Mouse (Mus musculus) heart, adult 2 months (tissue): Measurements from ENCODE around the gene Edem3. TPM values are rescaled to one million over a fixed set of nuclear protein-coding genes. Genes with fewer than 3 reads are reported as not detected.

ENCODE experiments used
- DNase-seq, 2 experiments: peaks; one replicate each; pipeline ENCODE4 v3.0.0; 2021
- H3K27ac ChIP-seq: fragments of 200-600 bp; 2 replicates; pipeline ENCODE4 v1.8.1; 2022
- H3K27me3 ChIP-seq: fragments of 200-500 bp; 2 replicates; pipeline ENCODE4 v1.6.1; 2012; ENCODE audit warnings: mild to moderate bottlenecking, low read length, inconsistent platforms, mixed read lengths; ENCODE audit not compliant: control insufficient read depth, insufficient read depth
- H3K36me3 ChIP-seq: fragments of 200-500 bp; 2 replicates; pipeline ENCODE4 v1.6.1; 2012; ENCODE audit warnings: low read length, inconsistent platforms; ENCODE audit not compliant: control insufficient read depth, insufficient read depth
- H3K4me1 ChIP-seq: fragments of 200-500 bp; 2 replicates; pipeline ENCODE4 v1.6.1; 2011; ENCODE audit warnings: low read length; ENCODE audit not compliant: control insufficient read depth, insufficient read depth
- H3K4me3 ChIP-seq: fragments of 200-600 bp; 2 replicates; pipeline ENCODE4 v1.8.1; 2022
- H3K79me2 ChIP-seq: fragments of 200-500 bp; replicated peaks from 2 replicates; pipeline ENCODE4 v1.6.1; 2012; ENCODE audit warnings: mild to moderate bottlenecking, inconsistent platforms, low read length, moderate library complexity, mixed read lengths; ENCODE audit not compliant: control insufficient read depth, insufficient read depth
- H3K9ac ChIP-seq: fragments of 200-500 bp; 2 replicates; pipeline ENCODE4 v1.6.1; 2012; ENCODE audit warnings: low read depth, mild to moderate bottlenecking, control low read depth, inconsistent platforms, low read length, mixed read lengths
- CTCF ChIP-seq: fragments of 200-600 bp; IDR thresholded peaks from 2 replicates; pipeline ENCODE4 v1.8.1; 2022; ENCODE audit warnings: antibody characterized with exemption, mild to moderate bottlenecking, moderate library complexity
- EP300 ChIP-seq: fragments of 200-500 bp; IDR thresholded peaks from 2 replicates; pipeline ENCODE4 v1.6.1; 2011; ENCODE audit warnings: low read depth, low read length, control low read depth; ENCODE audit not compliant: insufficient read depth
- POLR2A ChIP-seq: fragments of 200-500 bp; IDR thresholded peaks from 2 replicates; pipeline ENCODE4 v1.6.1; 2011; ENCODE audit warnings: mild to moderate bottlenecking, low read depth, low read length, control low read depth; ENCODE audit not compliant: insufficient read depth
- WGBS: fragments of 180-500 bp; shearing (Covaris S2); methylation state at CpG from one replicate; pipeline ENCODE4 v1.1.7; 2018; 5-methylcytosine and 5-hydroxymethylcytosine counted together
- intact Hi-C: fragments of 180-260 bp; cut with DNase I; formaldehyde crosslinking; loops from one replicate; pipeline ENCODE4 v1.15.1; 2025
- polyA plus RNA-seq: library from polyadenylated mRNA; depleted of rRNA; stranded (reverse); fragments of >200 nt; gene quantifications from 2 replicates; pipeline ENCODE4 v1.2.3, GENCODE M21; 2012
- total RNA-seq, 2 experiments: library from RNA; stranded (reverse); gene quantifications; 2 replicates each; pipeline ENCODE4 v1.2.3; 2021

Edem3 gene
- total and polyA plus RNA-seq, 3 experiments: 3.8 to 19.4 (median 18.3) TPM

DNA sequence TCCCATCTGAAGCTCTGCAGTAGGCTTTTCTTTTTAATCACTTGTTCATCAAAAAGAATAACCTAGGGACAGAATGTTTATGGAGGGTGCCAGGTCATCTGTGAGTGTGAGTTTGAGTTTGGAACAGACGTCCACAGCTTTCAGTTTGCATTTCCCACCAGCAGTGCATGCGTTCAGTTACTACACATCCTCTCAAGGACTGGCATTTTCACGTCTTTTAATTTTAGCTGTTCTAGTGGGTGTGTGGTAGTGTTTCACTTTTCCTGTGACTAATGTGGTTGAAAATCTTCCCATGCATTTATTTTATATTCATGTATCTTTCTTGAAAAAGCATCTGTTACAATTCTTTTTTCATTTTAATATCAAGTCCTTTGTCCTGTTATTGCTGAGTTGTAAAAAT is 9.1 kb downstream of the Edem3 start:
- H3K36me3 ChIP-seq: peaks cover 10% of the 10 kb centered on the region
- intact Hi-C loops: no loop called here
- no peak for TF ChIP-seq POLR2A
- no peak for TF ChIP-seq EP300
- TF ChIP-seq CTCF: no peak
- WGBS: 68% methylated on average over 3 of the region's 3 CpGs
- H3K4me1 ChIP-seq: no peaks in the 10 kb centered on the region; the same call in 1 of the 2 replicates
- no peak overlapping the region for H3K27ac ChIP-seq
- no peak overlapping the region for H3K4me3 ChIP-seq
- H3K79me2 ChIP-seq: peaks cover 3% of the 10 kb centered on the region
- H3K9ac ChIP-seq: no peak overlapping the region
- no peak for DNase-seq
- no peaks in the 10 kb centered on the region for H3K27me3 ChIP-seq

- Histone ChIP-seq H3K4me1 (no peaks in the 10 kb centered on the region; the same call in 1 of the 2 replicates), H3K79me2 (peaks cover 3% of the 10 kb centered on the region), H3K9ac (no peak overlapping the region), H3K4me3 (no peak overlapping the region), H3K36me3 (peaks cover 8% of the 10 kb centered on the region), H3K27ac (no peak overlapping the region), H3K27me3 (no peaks in the 10 kb centered on the region)
- intact Hi-C loops: no loop called here
- WGBS: 75% methylated on average over 2 of the region's 2 CpGs
- DNase-seq: no peak
- no peak for TF ChIP-seq EP300
- no peak for TF ChIP-seq CTCF
- TF ChIP-seq POLR2A: no peak
These were observed 11.0 kb downstream of the Edem3 start for GRCm38 (mm10) chr1:151766166-151766565.

DNA sequence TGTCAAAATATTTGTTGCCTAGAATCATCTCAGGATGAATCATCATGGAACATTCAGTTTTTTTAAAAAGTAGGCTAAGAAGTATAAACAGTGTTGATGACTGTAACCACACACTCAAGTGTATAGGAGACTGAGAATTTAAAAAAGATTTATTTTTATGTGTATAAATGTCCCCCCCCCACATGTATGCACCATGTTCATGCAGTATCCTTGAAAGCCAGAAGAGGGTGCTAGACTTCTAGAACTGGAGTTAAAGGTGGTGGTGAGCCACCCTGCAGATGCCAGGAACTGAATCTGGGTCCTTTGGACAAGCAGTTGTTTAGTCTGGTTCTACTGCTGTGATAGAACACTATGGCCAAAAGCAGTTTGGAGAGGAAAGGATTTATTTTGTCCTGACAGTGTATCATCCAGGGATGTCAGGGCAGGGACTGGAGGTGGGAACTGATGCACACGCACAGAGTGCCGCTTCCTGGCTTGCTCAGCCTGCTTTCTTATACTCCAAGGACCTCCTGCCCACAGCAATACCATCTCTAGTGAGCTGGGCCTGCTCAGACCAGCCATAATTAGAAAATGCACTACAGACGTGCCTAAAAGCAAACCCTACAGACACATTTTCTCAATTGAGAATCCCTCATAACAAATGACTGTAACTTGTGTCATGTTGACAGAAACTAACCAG is 11.9 kb downstream of the Edem3 start:
- no peak overlapping the region for H3K27ac ChIP-seq

GRCm38 (mm10) chr1:151769200-151769913 is 14.2 kb downstream of the Edem3 start:
- Histone ChIP-seq H3K79me2 (peaks cover 3% of the 10 kb centered on the region), H3K27ac (no peak overlapping the region), H3K36me3 (0 out of 2 replicates have a peak, but pooled peaks cover 2% of the 10 kb centered on the region), H3K4me3 (no peak overlapping the region), H3K9ac (no peak overlapping the region), H3K4me1 (no peaks in the 10 kb centered on the region; the same call in 1 of the 2 replicates), H3K27me3 (no peaks in the 10 kb centered on the region)
- WGBS: 88% methylated on average over 3 of the region's 3 CpGs
- intact Hi-C loops: no loop called here
- TF ChIP-seq EP300: no peak
- no peak for TF ChIP-seq CTCF
- no peak for TF ChIP-seq POLR2A
- no peak for DNase-seq

More for the DNA sequence above, 11.9 kb downstream of the Edem3 start:
- DNase-seq: no peak
- H3K9ac ChIP-seq: no peak overlapping the region
- WGBS: 88% methylated on average over 3 of the region's 3 CpGs
- no peak overlapping the region for H3K4me3 ChIP-seq
- H3K79me2 ChIP-seq: peaks cover 3% of the 10 kb centered on the region
- TF ChIP-seq EP300 (no peak), CTCF (peak; percentile 46)
- H3K27me3 ChIP-seq: no peaks in the 10 kb centered on the region
- intact Hi-C loops: no loop called here
- no peaks in the 10 kb centered on the region; the same call in 1 of the 2 replicates for H3K4me1 ChIP-seq
- H3K36me3 ChIP-seq: peaks cover 8% of the 10 kb centered on the region

DNA sequence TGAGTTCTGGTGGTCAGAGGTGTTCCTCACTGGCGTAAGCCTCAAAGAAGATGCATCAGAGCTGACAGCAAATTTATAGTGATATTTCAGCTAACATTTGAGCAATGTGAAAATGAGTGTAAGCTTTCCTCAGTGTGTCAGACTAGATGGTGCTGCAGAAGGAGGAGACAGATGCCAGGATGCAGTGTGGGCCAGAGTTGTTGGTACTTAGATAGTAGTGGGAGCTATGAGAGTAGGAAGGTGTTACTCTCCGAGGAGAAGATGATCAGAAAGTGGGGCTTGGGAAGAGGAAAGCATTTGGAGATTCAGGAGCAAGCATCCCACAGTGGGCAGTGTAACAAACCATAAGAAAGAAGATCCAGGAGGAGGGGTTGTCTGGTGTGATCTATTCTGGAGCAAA is 22.4 kb downstream of the Edem3 start:
- WGBS: 91% methylated on average over 2 of the region's 2 CpGs
- no peak overlapping the region for H3K9ac ChIP-seq
- no peak for DNase-seq

GRCm38 (mm10) chr1:151778592-151778991 is 23.4 kb downstream of the Edem3 start:
- H3K9ac ChIP-seq: no peak overlapping the region
- H3K36me3 ChIP-seq: peaks cover 7% of the 10 kb centered on the region
- DNase-seq: no peak
- H3K27ac ChIP-seq: no peak overlapping the region
- H3K27me3 ChIP-seq: no peaks in the 10 kb centered on the region
- no peaks in the 10 kb centered on the region; the same call in 1 of the 2 replicates for H3K79me2 ChIP-seq
- intact Hi-C loops: no loop called here
- no peak for TF ChIP-seq POLR2A
- TF ChIP-seq EP300: no peak
- no peak for TF ChIP-seq CTCF
- 68% methylated on average over 1 of the region's 1 CpGs for WGBS
- no peaks in the 10 kb centered on the region for H3K4me1 ChIP-seq
- no peak overlapping the region for H3K4me3 ChIP-seq

More for the DNA sequence above, 22.4 kb downstream of the Edem3 start:
- Histone ChIP-seq H3K4me1 (no peaks in the 10 kb centered on the region), H3K27ac (no peak overlapping the region), H3K79me2 (no peaks in the 10 kb centered on the region; the same call in 1 of the 2 replicates), H3K4me3 (no peak overlapping the region), H3K36me3 (peaks cover 7% of the 10 kb centered on the region), H3K27me3 (no peaks in the 10 kb centered on the region)
- TF ChIP-seq CTCF (no peak), POLR2A (no peak), EP300 (no peak)
- intact Hi-C loops: no loop called here
